Mouse (Mus musculus): ENCODE data around the gene Btbd16. TPM values are rescaled to one million over a fixed set of nuclear protein-coding genes. Genes with fewer than 3 reads are reported as not detected.
A peak's percentile ranks its signal among the peaks of the same experiment; 100 is the strongest.

The Btbd16 gene
- polyA plus RNA-seq, 1 experiment from 2014 or later, result 0.15 TPM

DNA sequence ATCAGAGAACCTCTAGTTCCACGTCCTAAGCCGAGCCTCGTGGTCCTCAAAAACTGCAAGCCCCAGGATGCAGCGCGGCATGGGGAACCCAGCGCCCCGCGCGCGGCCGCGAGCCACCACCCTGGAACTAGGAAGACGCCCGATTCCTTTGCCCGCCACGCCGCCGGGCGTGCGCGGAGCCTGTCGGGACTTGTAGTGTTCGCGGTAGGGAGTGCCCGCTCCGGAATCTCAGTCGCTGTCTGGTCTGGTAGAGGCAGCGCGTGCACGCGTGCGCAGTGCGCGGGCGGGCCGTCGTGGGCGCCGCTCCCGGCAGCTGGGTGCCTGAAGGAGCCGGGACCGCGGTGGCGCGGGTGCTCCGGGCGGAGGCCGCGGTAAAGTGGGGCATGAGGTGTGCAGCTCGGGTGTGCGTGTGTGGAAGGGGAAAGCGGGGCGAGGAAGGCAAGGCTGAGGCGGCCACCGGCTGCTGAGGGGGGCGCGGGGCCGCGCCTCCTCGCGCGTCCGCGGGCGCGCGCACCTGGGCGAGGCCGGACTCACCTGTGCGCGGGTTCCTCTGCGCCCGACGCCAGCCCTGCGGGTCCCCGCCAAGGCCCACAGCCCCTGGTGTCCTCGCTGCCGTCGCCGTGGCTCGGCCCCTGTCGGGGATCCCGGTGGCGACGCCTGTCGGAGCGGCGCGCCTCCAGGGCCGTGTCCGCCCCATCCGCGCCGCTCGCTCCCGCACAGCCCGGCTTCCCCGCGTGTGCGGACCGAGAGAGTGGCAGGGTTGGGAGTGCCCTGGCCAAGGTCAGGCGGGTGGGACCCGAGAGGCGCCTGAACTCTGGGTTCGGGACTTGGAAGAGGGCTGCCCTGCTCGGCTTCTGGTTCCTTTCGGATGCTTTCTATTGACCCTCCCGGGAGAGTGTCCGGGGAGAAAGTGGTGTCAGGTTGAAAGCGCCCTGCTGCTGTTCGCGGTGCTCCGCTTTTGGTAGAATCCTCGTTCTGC lies 92.0 kb downstream of the Btbd16 start, which contains the start of gene Plekha1:
Gene Plekha1 (plus strand): TSS at position 144 of the 979 bp plus-strand sequence.
- ATAC-seq (ENCODE audit: insufficient number of reproducible peaks, low FRiP score), result peak; percentile 94
- Histone ChIP-seq H3K4me3 (peak within 1 kb of the TSS; percentile 86), H3K27ac (ENCODE audit: poor library complexity, severe bottlenecking) (peak within 1 kb of the TSS; percentile 74), H3K27me3 (replicated peaks) (0 out of 2 replicates have a peak, but pooled peaks cover 7% of the 10 kb centered on the region), H3K36me3 (no peaks in the 10 kb centered on the region), H3K9me3 (replicated peaks) (no peaks in the 10 kb centered on the region), H3K9ac (peak within 1 kb of the TSS; percentile 90), H3K4me1 (replicated peaks) (peaks cover 6% of the 10 kb centered on the region), H3K4me2 (peak within 1 kb of the TSS; percentile 67)
- WGBS, result under 1% methylated on average over 111 of the region's 114 CpGs

DNA sequence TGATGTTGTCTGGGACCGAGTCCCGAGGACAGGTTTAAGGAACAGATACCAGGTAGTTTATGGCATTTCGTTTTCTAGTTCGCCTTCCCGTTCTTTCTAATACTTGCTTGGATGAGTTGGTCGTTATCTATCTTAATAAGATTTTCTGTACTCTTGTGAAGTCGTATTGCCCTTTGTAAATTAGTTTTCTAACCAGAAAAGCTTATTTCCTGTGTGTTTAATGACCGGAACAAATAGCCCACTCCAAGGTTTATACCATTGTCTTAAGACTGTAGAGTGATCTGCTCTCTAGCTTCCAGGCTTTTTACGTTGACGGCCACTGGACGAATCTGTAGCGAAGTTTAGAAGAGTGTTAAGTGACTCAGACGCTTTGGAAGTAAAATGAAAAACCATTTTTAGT lies 92.8 kb downstream of the Btbd16 start:
- under 1% methylated on average over 13 of the region's 13 CpGs for WGBS
- Histone ChIP-seq H3K27ac (ENCODE audit: poor library complexity, severe bottlenecking) (peak overlapping the region; percentile 74; the same call in 1 of the 2 replicates), H3K4me3 (peak overlapping the region; percentile 86), H3K36me3 (no peaks in the 10 kb centered on the region), H3K9me3 (replicated peaks) (no peaks in the 10 kb centered on the region), H3K27me3 (replicated peaks) (0 out of 2 replicates have a peak, but pooled peaks cover 7% of the 10 kb centered on the region), H3K9ac (peak overlapping the region; percentile 90), H3K4me2 (peak overlapping the region; percentile 67), H3K4me1 (replicated peaks) (peaks cover 8% of the 10 kb centered on the region)
- no peak for ATAC-seq (ENCODE audit: insufficient number of reproducible peaks, low FRiP score)

DNA sequence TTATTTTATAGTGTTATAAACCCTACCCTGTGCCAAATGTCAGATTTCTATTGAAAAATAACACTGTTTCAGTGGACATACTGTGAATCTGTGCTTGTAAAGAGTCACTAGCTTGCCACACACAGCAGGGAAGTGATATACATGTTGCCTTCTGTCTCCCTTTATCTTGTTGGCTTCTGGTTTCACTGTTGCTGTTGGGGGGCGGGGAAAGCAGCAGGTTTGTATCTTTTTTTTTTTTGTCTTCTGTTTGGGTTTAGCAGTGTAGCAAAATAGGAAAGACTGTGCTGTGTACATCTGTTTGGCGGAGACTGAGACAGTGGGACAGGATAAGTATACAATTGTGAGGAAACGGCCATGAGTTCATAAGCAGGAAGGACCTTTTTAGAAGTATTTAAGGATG lies 93.4 kb downstream of the Btbd16 start:
- Histone ChIP-seq H3K36me3 (no peaks in the 10 kb centered on the region), H3K9ac (no peak overlapping the region), H3K4me2 (peak overlapping the region; percentile 47), H3K27ac (ENCODE audit: poor library complexity, severe bottlenecking) (no peak overlapping the region), H3K9me3 (replicated peaks) (no peaks in the 10 kb centered on the region), H3K4me1 (replicated peaks) (peaks cover 8% of the 10 kb centered on the region), H3K27me3 (replicated peaks) (0 out of 2 replicates have a peak, but pooled peaks cover 4% of the 10 kb centered on the region), H3K4me3 (peak overlapping the region; percentile 24)
- 35% methylated on average over 3 of the region's 3 CpGs for WGBS
- no peak for ATAC-seq (ENCODE audit: insufficient number of reproducible peaks, low FRiP score)

Other genes starting within 250 kb of the Btbd16 start
- 138 and 142 TPM in 2 replicates for gene Nsmce4a, start 201.0 kb upstream of the Btbd16 start, polyA plus RNA-seq (2016; fragmentation: Nextera tagmentation; extraction: Ambion mirVana)
- 53.7 and 58.6 TPM in 2 replicates for gene Tacc2, start 196.6 kb upstream of the Btbd16 start, polyA plus RNA-seq (2016; fragmentation: Nextera tagmentation; extraction: Ambion mirVana)
- 54.6 and 56.2 TPM in 2 replicates for gene Plekha1, start 91.7 kb downstream of the Btbd16 start, polyA plus RNA-seq (2016; fragmentation: Nextera tagmentation; extraction: Ambion mirVana)
- gene Htra1, start 162.0 kb downstream of the Btbd16 start, polyA plus RNA-seq (2016; fragmentation: Nextera tagmentation; extraction: Ambion mirVana), result 72.8 and 75.2 TPM in 2 replicates